Mouse (Mus musculus) gastrocnemius, adult 18-20 months (tissue): ENCODE measurements around the gene Bicc1. TPM values are rescaled to one million over a fixed set of nuclear protein-coding genes. Genes with fewer than 3 reads are reported as not detected.
A peak's percentile ranks its signal among the peaks of the same experiment; 100 is the strongest.
"Not testable (repeated sequence)": the region's sequence is repeated elsewhere in the genome, so short reads cannot be mapped to it uniquely, and the experiment has no call there.

Experiments used
- DNase-seq: peaks from one replicate; pipeline ENCODE4 v3.0.0; 2021; ENCODE audit warnings: low spot score
- total RNA-seq, 2 experiments: library from RNA; stranded (reverse); gene quantifications; 2 replicates each; pipeline ENCODE4 v1.2.3; 2021

Bicc1 gene
- total RNA-seq, 2 experiments from 2014 or later: 7.2 to 8.2 TPM

- DNase-seq: no peak
These were observed 156.6 kb downstream of the Bicc1 start for GRCm38 (mm10) chr10:71002871-71003270.

GRCm38 (mm10) chr10:71002186-71002585, 157.3 kb downstream of the Bicc1 start:
- no peak for DNase-seq

DNA sequence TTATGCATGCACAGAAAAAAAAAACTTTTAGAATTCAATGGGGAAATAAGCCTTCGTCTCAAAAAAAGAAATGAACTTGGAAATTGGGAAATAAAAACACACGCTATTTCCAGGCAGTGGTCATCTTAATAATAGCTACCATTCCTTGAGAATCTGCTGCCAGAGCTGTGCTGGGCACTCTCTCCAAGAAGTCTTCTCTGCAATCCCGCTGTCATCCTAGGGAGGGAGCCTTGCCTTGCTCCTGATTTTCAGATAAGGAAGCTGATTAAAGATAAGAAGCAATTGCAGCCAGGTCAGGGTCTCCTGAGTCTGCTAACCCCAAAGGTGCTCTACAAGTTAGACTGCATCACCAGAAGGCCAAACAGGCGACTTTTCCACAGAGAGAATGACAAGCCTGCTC, 161.4 kb downstream of the Bicc1 start:
- no peak for DNase-seq

- DNase-seq: no peak
These were observed 163.4 kb downstream of the Bicc1 start for GRCm38 (mm10) chr10:70996051-70996450.

- DNase-seq: no peak
These were observed 165.4 kb downstream of the Bicc1 start for GRCm38 (mm10) chr10:70994135-70994497.

GRCm38 (mm10) chr10:70993497-70994134, 165.9 kb downstream of the Bicc1 start:
- DNase-seq: no peak

DNA sequence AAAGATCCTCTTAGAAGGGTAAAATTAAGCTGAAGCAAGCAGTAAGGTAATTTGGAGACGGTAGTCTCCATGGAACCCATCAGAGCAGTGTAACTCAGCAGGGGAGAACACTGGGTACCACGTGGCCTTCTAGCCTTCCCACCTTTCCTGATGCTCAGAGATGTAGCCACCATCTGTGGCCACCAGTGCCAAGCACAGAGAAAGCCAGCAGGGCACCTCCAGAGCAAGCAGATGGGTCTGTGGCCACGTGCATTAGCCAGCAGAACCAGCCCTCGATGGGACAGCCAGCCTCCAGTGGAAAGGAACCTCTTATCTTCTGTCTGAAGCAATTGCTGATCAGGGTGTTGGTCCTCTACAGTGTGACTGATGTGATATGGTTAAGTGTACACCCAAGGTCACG, 172.1 kb downstream of the Bicc1 start:
- DNase-seq: no peak

DNA sequence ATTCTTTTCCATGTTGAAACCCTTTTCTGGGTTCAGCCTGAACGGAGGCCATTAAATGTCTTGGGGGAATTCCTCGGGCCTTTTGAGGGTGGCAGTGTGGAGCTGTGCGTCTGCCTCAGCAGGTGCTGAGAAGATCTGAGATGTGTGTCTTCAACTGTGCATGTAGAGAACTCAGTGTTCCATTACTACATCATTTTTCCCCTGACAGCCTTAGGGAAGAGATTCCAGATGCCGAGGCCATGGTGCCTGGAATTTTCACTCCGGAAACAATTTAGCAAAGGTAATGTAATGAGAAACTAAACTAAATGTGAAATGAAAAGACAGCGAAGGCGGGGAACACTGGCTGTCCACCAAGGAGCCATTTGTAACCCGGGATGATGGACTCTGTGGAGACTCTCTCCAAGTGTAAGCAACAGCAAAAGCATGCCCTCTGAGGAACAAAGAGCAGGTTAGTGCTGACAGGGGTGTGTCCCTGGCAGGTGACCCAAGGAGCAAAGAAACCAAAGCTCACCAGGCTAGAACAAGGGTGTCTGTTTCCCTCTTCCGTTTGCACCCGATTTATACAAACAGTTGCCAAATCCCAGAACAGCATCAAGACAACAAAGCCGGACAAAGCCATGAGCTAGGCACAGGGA, 176.3 kb downstream of the Bicc1 start:
- DNase-seq: peak; percentile 37

DNA sequence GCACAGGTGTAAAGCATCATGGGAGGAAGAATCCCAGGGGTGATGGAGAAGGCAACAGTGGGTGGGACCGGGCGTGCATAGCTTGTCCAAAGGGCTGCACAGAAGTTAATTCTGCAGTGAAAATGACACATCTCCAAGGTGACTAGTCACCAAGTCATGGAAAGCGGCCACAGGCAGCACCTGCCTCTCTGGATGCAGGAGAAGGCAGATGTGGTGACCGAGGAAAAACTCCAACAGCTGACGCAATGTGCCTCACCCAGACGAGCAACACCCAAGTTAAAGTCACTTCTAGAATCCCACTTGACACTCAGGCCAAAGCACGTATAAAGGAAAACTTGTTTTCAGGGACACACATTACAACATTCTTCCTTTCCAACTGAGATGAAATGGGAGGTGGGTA, 177.3 kb downstream of the Bicc1 start:
- DNase-seq: peak; percentile 35

GRCm38 (mm10) chr10:70979657-70980056, 179.8 kb downstream of the Bicc1 start:
- no peak for DNase-seq

DNA sequence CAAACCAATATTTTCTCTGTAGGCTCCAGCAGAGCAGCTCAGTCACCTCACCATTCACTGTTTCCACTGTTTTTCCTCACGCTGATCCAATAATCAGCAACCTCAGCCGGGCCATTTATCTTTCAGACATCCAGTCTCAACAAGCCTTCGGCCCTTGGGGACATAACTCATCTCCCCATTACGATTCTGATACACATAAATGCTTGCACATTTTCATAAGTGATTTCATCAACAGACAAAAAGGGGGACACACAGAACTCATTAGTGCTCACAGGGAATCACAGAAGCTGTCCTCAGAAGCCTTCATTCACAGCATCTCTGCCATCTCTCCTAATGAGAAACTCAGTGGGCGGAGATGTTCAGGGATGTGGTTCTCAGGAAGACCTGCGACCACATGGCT, 182.4 kb downstream of the Bicc1 start:
- peak; percentile 30 for DNase-seq

DNA sequence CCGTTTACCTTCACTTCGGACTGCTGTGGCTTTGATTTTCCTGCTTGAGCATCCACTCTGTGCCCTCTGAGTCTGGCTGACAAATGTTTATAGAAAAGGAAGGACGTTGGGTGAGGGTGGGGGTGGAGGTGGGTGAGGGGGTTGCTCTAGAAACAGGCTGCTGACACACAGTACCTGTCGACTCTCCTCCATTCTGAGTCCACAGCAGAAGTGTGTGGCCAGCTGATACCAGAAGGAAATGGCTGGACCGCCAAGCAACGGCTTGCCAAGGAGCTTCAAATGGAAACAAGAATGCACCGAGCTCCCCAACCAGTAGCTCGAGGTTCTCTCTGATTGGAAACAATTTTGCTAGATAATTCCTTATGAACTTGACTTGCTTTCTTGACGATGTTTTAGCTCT, 182.9 kb downstream of the Bicc1 start:
- DNase-seq: no peak

DNA sequence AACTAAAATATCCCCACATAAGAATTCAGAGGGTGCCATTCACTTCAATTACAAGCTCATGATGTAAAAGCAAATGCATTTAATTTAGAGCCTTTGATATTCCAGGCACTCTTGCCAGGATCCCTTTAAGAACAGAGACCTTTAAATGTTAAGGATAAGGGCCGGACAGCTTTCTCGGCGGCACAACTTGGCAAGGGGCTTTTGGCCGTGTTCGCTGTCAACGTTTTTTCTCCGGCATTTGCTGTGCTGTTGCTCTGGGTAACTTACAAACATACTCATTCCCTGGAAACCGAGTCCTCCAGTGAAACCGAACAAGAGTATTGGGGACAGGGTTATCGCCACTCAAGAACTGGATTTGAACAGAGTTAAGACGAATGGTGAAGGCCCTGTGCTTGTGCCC, 188.3 kb downstream of the Bicc1 start:
- no peak for DNase-seq

- peak; percentile 55 for DNase-seq
These were observed 190.4 kb downstream of the Bicc1 start for GRCm38 (mm10) chr10:70968848-70969683.

DNA sequence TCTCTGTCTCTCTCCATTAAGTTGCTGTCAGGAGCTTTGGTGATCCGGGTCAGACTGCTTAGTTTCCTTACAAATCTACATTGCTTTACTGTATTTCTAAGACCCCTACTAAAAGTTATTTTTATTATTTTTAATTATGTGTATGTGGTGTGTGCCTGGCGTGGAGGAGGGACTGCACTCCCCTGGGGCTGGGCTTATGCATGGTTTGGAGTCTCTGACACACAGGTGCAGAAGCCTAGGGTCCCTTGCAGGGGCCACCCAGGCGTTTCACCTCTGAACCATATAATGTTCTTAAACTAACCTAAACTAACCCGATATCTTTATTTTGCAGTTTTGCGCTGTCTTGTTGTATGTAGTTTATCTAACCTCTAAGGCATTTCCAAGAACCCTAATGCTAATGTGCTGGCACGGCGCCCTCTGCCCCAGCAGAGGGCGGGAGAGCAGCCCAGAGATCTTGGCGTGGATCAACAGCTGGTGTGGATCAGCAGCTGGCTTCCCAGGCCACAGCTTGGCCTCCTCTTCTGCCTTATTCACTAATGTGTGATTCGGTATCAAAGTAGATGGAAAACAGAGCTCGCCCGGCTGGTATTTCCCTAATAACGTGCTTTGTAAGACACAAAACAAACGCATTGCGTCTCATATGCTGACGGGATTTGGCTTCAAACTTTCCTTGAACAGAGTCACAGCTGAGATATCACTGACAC, 192.7 kb downstream of the Bicc1 start:
- DNase-seq: peak; percentile 62

- DNase-seq: no peak
These were observed 194.8 kb downstream of the Bicc1 start for GRCm38 (mm10) chr10:70964706-70965105.

- DNase-seq: peak; percentile 64
These were observed 195.8 kb downstream of the Bicc1 start for GRCm38 (mm10) chr10:70963599-70964193.

DNA sequence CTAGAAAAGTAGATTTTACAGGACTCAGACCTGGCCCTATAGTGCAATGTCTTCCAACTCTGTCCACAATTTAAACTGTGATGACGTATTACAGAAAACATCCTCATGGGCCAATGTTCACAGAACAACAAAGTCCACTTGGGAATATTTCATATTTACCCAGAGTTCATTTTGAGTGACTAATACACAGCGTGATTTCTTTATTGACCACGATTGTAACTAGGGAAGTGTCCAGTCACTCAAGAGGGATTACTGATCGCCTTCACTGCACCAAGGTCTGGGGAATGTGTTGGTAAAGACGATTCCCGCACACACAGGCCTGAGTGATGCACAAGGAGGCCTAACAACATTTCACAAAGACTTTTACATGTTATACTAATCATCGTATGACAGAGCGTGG, 197.9 kb downstream of the Bicc1 start:
- no peak for DNase-seq

DNA sequence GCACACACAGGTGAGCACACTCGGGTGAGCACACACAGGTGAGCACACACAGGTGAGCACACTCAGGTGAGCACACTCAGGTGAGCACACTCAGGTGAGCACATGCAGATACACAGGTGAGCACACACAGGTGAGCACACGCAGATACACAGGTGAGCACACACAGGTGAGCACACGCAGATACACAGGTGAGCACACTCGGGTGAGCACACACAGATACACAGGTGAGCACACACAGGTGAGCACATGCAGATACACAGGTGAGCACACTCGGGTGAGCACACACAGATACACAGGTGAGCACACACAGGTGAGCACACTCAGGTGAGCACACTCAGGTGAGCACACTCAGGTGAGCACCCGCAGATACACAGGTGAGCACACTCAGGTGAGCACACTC, 199.1 kb downstream of the Bicc1 start:
- not testable (repeated sequence) for DNase-seq

- no peak for DNase-seq
These were observed 206.7 kb downstream of the Bicc1 start for GRCm38 (mm10) chr10:70952770-70953147.

GRCm38 (mm10) chr10:70952056-70952769, 207.3 kb downstream of the Bicc1 start:
- no peak for DNase-seq
